Mouse (Mus musculus) cerebellum, adult 2 months (tissue): ENCODE measurements around the gene Capn5.

ENCODE experiments used
- CTCF ChIP-seq: fragments of 200-500 bp; IDR thresholded peaks from 2 replicates; pipeline ENCODE4 v1.5.1; 2011; ENCODE audit warnings: low read depth, mild to moderate bottlenecking, control low read depth, low read length, moderate library complexity, borderline replicate concordance; ENCODE audit not compliant: insufficient read depth
- POLR2A ChIP-seq: fragments of 200-500 bp; IDR thresholded peaks from 2 replicates; pipeline ENCODE4 v1.6.1; 2011; ENCODE audit warnings: low read length, control low read depth, borderline replicate concordance; ENCODE audit not compliant: insufficient read depth

DNA sequence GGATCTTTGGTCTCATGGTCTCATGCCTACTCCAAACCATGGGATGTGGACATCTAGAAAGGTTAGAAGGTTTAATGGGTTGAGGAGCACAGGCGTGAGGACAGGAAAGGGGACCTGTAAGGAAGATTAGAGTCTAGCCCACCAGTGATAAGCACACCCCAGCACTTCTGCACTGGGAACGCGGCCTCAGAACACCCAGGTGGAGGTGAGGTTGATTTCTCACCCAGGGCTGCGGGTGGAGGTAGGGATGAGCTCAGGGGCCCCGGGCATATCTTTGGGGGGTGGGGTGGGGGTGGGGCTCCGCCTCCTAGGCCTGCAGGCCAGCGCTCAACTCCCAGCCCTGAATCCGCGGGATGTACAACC is 527 bp downstream of the Capn5 start:
- TF ChIP-seq POLR2A: no peak
- TF ChIP-seq CTCF: no peak
